Mouse (Mus musculus) adrenal gland, adult 8-10 months (tissue): ENCODE results near the gene Mthfd2. TPM values are rescaled to one million over a fixed set of nuclear protein-coding genes. Genes with fewer than 3 reads are reported as not detected.

Source experiments
- DNase-seq: peaks from one replicate; pipeline ENCODE4 v3.0.0; 2022
- total RNA-seq, 4 experiments: library from RNA; stranded (reverse); gene quantifications; 2 replicates each; pipeline ENCODE4 v1.2.4; 2022

The Mthfd2 gene
- total RNA-seq, 4 experiments from 2014 or later: 14.4 to 19.3 (median 17.6) TPM

DNA sequence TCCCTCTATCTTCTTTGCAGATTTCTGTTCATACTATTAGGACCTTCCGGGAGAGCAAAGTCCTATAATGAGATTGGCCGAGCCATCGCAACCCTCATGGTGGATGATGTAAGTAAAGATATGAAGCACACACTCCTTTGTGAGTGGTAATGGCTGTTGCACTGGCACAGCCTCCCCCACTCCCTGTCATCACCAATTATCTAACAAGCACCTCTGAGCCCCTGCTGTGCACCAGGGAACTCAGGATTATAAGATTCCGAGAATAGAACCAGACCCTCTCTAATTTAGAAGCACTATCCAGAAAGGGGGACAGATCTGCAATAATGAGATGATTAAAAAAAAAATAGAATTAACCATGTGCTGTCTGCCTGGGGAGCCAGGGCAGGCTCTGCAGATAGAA, 60.1 kb downstream of the Mthfd2 start:
- DNase-seq: no peak

DNA sequence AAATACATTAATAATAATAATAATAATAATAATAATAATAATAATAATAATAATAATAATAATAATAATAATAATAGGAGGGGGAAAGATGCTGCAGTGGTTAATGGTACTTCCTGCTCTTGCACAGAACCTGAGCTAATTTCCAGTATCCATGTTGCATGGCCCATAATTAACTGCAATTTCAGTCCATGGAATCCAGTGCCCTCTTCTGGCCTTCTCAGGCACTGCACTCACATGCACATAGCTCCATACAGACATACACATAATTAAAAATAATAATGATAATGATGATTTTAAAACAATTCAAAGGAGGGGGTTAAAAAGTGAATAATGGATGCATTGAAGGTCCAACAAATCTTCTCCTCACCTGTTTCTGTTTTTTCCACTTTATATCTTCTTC, 60.5 kb downstream of the Mthfd2 start:
- DNase-seq: no peak

DNA sequence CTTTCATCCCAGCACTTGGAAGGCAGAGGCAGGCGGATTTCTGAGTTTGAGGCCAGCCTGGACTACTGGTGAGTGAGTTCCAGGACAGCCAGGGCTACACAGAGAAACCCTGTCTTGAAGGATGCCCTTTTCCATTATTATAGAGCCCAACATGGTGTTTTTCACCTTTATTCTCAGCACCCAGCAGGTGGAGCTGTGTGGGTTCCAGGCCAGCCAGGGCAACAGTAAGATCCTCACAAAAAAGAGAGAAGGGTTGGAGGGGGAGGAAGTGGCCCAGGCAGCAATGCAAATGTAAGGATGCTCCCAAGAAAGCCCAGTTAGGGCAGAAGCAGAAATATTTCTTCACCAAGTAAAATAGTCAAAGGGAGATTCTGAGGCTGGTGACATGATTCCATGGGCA, 61.2 kb downstream of the Mthfd2 start:
- no peak for DNase-seq

Other genes with a start within 250 kb of the Mthfd2 start
- 10 to 100 TPM; 50.4 to 79.1 (median 66.0) TPM for gene Pcgf1, start 248.0 kb downstream of the Mthfd2 start, total RNA-seq
- 10 to 100 TPM; 16.7 to 24.9 (median 19.6) TPM for gene Lbx2, start 239.5 kb downstream of the Mthfd2 start, total RNA-seq
- gene Ccdc142, start 224.3 kb downstream of the Mthfd2 start, total RNA-seq: 10 to 100 TPM in 2 of 4 experiments, 1 to 10 TPM in 2; 5.3 to 14.2 (median 9.7) TPM
- gene Gm42688, start 224.3 kb downstream of the Mthfd2 start, total RNA-seq: 10 to 100 TPM in 2 of 4 experiments, 1 to 10 TPM in 2; 5.9 to 14.3 (median 10.1) TPM
- 100 to 1,000 TPM in 1 of 4 experiments, 10 to 100 TPM in 3; 81.6 to 113 (median 89.5) TPM for gene Mrpl53, start 216.9 kb downstream of the Mthfd2 start, total RNA-seq
- 10 to 100 TPM; 45.9 to 91.9 (median 62.8) TPM for gene Mogs, start 210.4 kb downstream of the Mthfd2 start, total RNA-seq
- 100 to 1,000 TPM; 100 to 106 (median 105) TPM for gene Wbp1, start 204.3 kb downstream of the Mthfd2 start, total RNA-seq
- 10 to 100 TPM; 24.9 to 32.3 (median 28.0) TPM for gene Ino80b, start 200.5 kb downstream of the Mthfd2 start, total RNA-seq
- 10 to 100 TPM; 16.4 to 34.0 (median 19.9) TPM for gene Rtkn, start 190.4 kb downstream of the Mthfd2 start, total RNA-seq
- gene Wdr54, start 169.5 kb downstream of the Mthfd2 start, total RNA-seq: 1 to 10 TPM; 3.2 to 6.3 (median 5.3) TPM
- 1 to 10 TPM; 1.2 to 2.6 (median 1.9) TPM for gene 1700003E16Rik, start 169.5 kb downstream of the Mthfd2 start, total RNA-seq
- gene Dctn1, start 160.0 kb downstream of the Mthfd2 start, total RNA-seq: 100 to 1,000 TPM; 145 to 192 (median 162) TPM
- gene Slc4a5, start 106.1 kb downstream of the Mthfd2 start, total RNA-seq: under 1 TPM; 0.05 to 0.09 (median 0.08) TPM
- gene Mob1a, start 108 bp upstream of the Mthfd2 start, total RNA-seq: 10 to 100 TPM; 66.9 to 77.3 (median 71.4) TPM
- gene Bola3, start 23.2 kb upstream of the Mthfd2 start, total RNA-seq: 100 to 1,000 TPM in 3 of 4 experiments, 10 to 100 TPM in 1; 94.1 to 174 (median 137) TPM
- gene Tet3, start 133.2 kb upstream of the Mthfd2 start, total RNA-seq: 10 to 100 TPM; 24.3 to 40.5 (median 35.3) TPM
- 10 to 100 TPM; 46.1 to 62.6 (median 54.7) TPM for gene Dguok, start 181.1 kb upstream of the Mthfd2 start, total RNA-seq
- gene Actg2, start 210.4 kb upstream of the Mthfd2 start, total RNA-seq: under 1 TPM in 3 of 4 experiments, not detected in 1; 0.28 to 0.52 (median 0.30) TPM
- gene Stambp, start 246.8 kb upstream of the Mthfd2 start, total RNA-seq: 10 to 100 TPM; 24.0 to 33.4 (median 28.3) TPM